Mouse (Mus musculus): ENCODE data around the gene Susd1. TPM values are rescaled to one million over a fixed set of nuclear protein-coding genes. Genes with fewer than 3 reads are reported as not detected.

Susd1 gene
- polyA plus RNA-seq, 1 experiment = 3.3 TPM

DNA sequence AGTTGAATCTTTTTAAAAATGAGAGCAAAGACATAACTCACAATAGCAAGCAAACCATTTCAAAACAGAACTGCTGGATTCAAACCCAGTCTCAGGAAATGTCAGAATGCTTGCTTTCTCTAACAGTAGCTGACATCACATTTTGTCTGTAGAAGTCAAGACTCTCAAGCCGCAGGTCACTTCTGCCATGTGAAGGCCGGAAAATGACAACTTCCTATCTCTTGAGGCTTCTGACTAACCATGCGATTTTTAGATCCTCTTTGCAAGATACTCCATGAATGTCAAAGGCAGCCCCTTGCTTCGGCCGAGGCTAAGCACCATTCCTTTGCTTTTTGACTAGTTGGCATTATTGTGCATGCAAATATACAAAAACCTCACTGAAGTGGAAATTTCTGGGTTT lies 172.8 kb downstream of the Susd1 start:
- H3K9me3 ChIP-seq = peaks cover 36% of the 10 kb centered on the region
- H3K4me1 ChIP-seq = peaks cover 45% of the 10 kb centered on the region
- no peaks in the 10 kb centered on the region for H3K27me3 ChIP-seq (replicated peaks)
- no peak for TF ChIP-seq GATA1 (IDR thresholded peaks at IDR 0.05; ENCODE audit: borderline replicate concordance, low read length)
- no peak for TF ChIP-seq FLI1 (IDR thresholded peaks at IDR 0.05; ENCODE audit: low read length)
- H3K4me3 ChIP-seq (replicated peaks) = no peak overlapping the region
- H3K36me3 ChIP-seq (replicated peaks; ENCODE audit: low read length) = peaks cover 25% of the 10 kb centered on the region

GRCm38 (mm10) chr4:59265182-59265581 lies 173.3 kb downstream of the Susd1 start:
- H3K27me3 ChIP-seq (replicated peaks) = no peaks in the 10 kb centered on the region
- no peak for TF ChIP-seq GATA1 (IDR thresholded peaks at IDR 0.05; ENCODE audit: borderline replicate concordance, low read length)
- peaks cover 36% of the 10 kb centered on the region for H3K9me3 ChIP-seq
- H3K4me1 ChIP-seq = peaks cover 48% of the 10 kb centered on the region
- peak overlapping the region; percentile 24 for H3K4me3 ChIP-seq (replicated peaks)
- peaks cover 25% of the 10 kb centered on the region for H3K36me3 ChIP-seq (replicated peaks; ENCODE audit: low read length)

Other genes starting within 250 kb of the Susd1 start
- gene Ugcg, start 249.4 kb downstream of the Susd1 start, polyA plus RNA-seq (2012; ENCODE audit: insufficient read depth, low replicate concordance) = 1.4 and 3.1 TPM in 2 replicates
- 14.1 and 20.4 TPM in 2 replicates for gene Ptbp3, start 110.7 kb upstream of the Susd1 start, polyA plus RNA-seq (2012; ENCODE audit: insufficient read depth, low replicate concordance)
- gene Hsdl2, start 142.9 kb upstream of the Susd1 start, polyA plus RNA-seq (2012; ENCODE audit: insufficient read depth, low replicate concordance) = 0.64 and 2.2 TPM in 2 replicates
- 0.51 and 2.1 TPM in 2 replicates for gene E130308A19Rik, start 187.6 kb upstream of the Susd1 start, polyA plus RNA-seq (2012; ENCODE audit: insufficient read depth, low replicate concordance)